Mouse (Mus musculus) embryonic facial prominence, embryonic 12.5 days (tissue): Measurements from ENCODE around the gene Map3k9. TPM values are rescaled to one million over a fixed set of nuclear protein-coding genes. Genes with fewer than 3 reads are reported as not detected.

Experiments used
- polyA plus RNA-seq: library from polyadenylated mRNA; unstranded; fragments of >200 nt; fragmentation: Nextera tagmentation; extraction: Ambion mirVana; gene quantifications from 2 replicates; pipeline ENCODE4 v1.2.1, GENCODE M21; 2016

The Map3k9 gene
- polyA plus RNA-seq, 1 experiment from 2014 or later, result 1.6 TPM

Other genes with a start within 250 kb of the Map3k9 start
- gene Gm20498, start 248.3 kb downstream of the Map3k9 start, polyA plus RNA-seq, result 27.2 and 27.5 TPM in 2 replicates
- 40.5 and 41.2 TPM in 2 replicates for gene Synj2bp, start 248.3 kb downstream of the Map3k9 start, polyA plus RNA-seq
- gene Adam21, start 212.7 kb downstream of the Map3k9 start, polyA plus RNA-seq, result 0.29 and 0.66 TPM in 2 replicates
- gene Med6, start 186.2 kb downstream of the Map3k9 start, polyA plus RNA-seq, result 77.6 and 80.4 TPM in 2 replicates
- 2.8 and 3.0 TPM in 2 replicates for gene Ttc9, start 149.9 kb downstream of the Map3k9 start, polyA plus RNA-seq
- gene Pcnx, start 78.8 kb upstream of the Map3k9 start, polyA plus RNA-seq, result 12.6 and 16.4 TPM in 2 replicates